Mouse (Mus musculus): Measurements from ENCODE around the gene Gm45213.

Gene Gm45213

GRCm38 (mm10) chr7:66043552-66044459 is at the start of gene Gm45213:
Gene Gm45213, plus strand, starts transcription at chr7:66043602.
- DNase-seq: no peak

- DNase-seq: no peak
Measured at GRCm38 (mm10) chr7:66001035-66001754, 42.2 kb upstream of the Gm45213 start.

GRCm38 (mm10) chr7:66001797-66002196 is 41.6 kb upstream of the Gm45213 start:
- no peak for DNase-seq

GRCm38 (mm10) chr7:66003447-66003846 is 40.0 kb upstream of the Gm45213 start:
- DNase-seq: no peak

GRCm38 (mm10) chr7:66003865-66004638 is 39.4 kb upstream of the Gm45213 start:
- DNase-seq: no peak

- no peak for DNase-seq
Measured at GRCm38 (mm10) chr7:66005066-66005465, 38.3 kb upstream of the Gm45213 start.

GRCm38 (mm10) chr7:66008161-66008891 is 35.1 kb upstream of the Gm45213 start:
- no peak for DNase-seq

GRCm38 (mm10) chr7:66008892-66009273 is 34.5 kb upstream of the Gm45213 start:
- no peak for DNase-seq

GRCm38 (mm10) chr7:66010518-66010917 is 32.9 kb upstream of the Gm45213 start:
- no peak for DNase-seq

GRCm38 (mm10) chr7:66027747-66028146 is 15.7 kb upstream of the Gm45213 start:
- DNase-seq: no peak

- no peak for DNase-seq
Measured at GRCm38 (mm10) chr7:66028766-66029512, 14.5 kb upstream of the Gm45213 start.

- no peak for DNase-seq
Measured at GRCm38 (mm10) chr7:66036809-66037208, 6.6 kb upstream of the Gm45213 start.

GRCm38 (mm10) chr7:66038261-66038660 is 5.1 kb upstream of the Gm45213 start:
- no peak for DNase-seq

GRCm38 (mm10) chr7:66038730-66039129 is 4.7 kb upstream of the Gm45213 start:
- DNase-seq: no peak

- DNase-seq: no peak
Measured at GRCm38 (mm10) chr7:66040026-66040814, 3.2 kb upstream of the Gm45213 start.

GRCm38 (mm10) chr7:66044617-66045016 is 1.2 kb downstream of the Gm45213 start:
- no peak for DNase-seq

GRCm38 (mm10) chr7:66046921-66047918 is 3.8 kb downstream of the Gm45213 start:
- DNase-seq: no peak

GRCm38 (mm10) chr7:66047975-66048374 is 4.6 kb downstream of the Gm45213 start:
- DNase-seq: no peak

- no peak for DNase-seq
Measured at GRCm38 (mm10) chr7:66048446-66049230, 5.2 kb downstream of the Gm45213 start.

Measured in B cell, adult 2 months (primary cell).